In the genomic region with DNA sequence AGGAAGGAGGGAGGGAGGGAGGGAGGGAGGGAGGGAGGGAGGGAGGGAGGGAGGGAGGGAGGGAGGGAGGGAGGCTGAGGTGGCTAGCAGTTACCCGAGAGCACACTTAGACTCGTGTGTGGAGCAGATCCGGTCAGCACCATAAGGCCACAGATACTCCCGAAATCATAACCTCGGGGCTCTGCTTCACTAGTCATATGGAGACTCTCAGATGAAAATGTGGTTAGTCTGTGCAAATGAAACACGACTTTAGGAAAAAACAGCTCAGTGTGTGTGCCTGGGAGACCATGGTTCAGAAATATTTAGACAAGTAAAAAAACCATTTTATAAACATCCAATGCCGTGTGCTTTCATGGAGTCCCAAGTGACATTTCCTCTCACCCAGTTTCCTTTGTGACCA, we compare ENCODE assay signal across 14 mouse cellular contexts.
"Had no signal": no experiment of that assay in that cellular context is flagged by ENCODE, and none has a peak within 500 bp of the region (broad histone marks: within the 10 kb centered on the region; RNA-seq: fewer than 3 reads in every experiment).

No protein-coding gene starts in this region.

- H3K9ac ChIP-seq: intestine, embryonic 15.5 days; kidney, embryonic 15.5 days; lung, embryonic 15.5 days; midbrain, embryonic 13.5 days; neural tube, embryonic 15.5 days; stomach, embryonic 15.5 days had no signal

- H3K4me3 ChIP-seq: intestine, embryonic 15.5 days; kidney, embryonic 15.5 days; left cerebral cortex, adult 2 months; limb, embryonic 10.5 days; lung, embryonic 15.5 days; midbrain, embryonic 13.5 days; neural tube, embryonic 15.5 days; stomach, embryonic 15.5 days had no signal

- H3K27ac ChIP-seq: intestine, embryonic 15.5 days; kidney, embryonic 15.5 days; left cerebral cortex, adult 2 months; limb, embryonic 10.5 days; lung, embryonic 15.5 days; midbrain, embryonic 13.5 days; neural tube, embryonic 15.5 days; stomach, embryonic 15.5 days had no signal

- H3K27me3 ChIP-seq: intestine, embryonic 15.5 days; kidney, embryonic 15.5 days; lung, embryonic 15.5 days; midbrain, embryonic 13.5 days; neural tube, embryonic 15.5 days; stomach, embryonic 15.5 days had no signal

- H3K4me2 ChIP-seq: intestine, embryonic 15.5 days; kidney, embryonic 15.5 days; lung, embryonic 15.5 days; midbrain, embryonic 13.5 days; neural tube, embryonic 15.5 days; stomach, embryonic 15.5 days had no signal

- H3K36me3 ChIP-seq: intestine, embryonic 15.5 days; kidney, embryonic 15.5 days; limb, embryonic 10.5 days; lung, embryonic 15.5 days; midbrain, embryonic 13.5 days; neural tube, embryonic 15.5 days; stomach, embryonic 15.5 days had no signal

- DNase-seq: kidney, adult 2 months; kidney, postnatal 25 days; right cerebral cortex, adult 18-20 months; right cerebral cortex, postnatal 25 days; spleen, adult 18-20 months; thymus, postnatal 25 days had no signal

- H3K9me3 ChIP-seq: intestine, embryonic 15.5 days; kidney, embryonic 15.5 days; lung, embryonic 15.5 days; neural tube, embryonic 15.5 days; stomach, embryonic 15.5 days had no signal

- H3K4me1 ChIP-seq: intestine, embryonic 15.5 days; kidney, embryonic 15.5 days; limb, embryonic 10.5 days; lung, embryonic 15.5 days; midbrain, embryonic 13.5 days; neural tube, embryonic 15.5 days; stomach, embryonic 15.5 days had no signal

- ATAC-seq: intestine, embryonic 15.5 days; midbrain, embryonic 13.5 days had no signal
